In genomic region chr11:7212126-7212798, GRCm38 (mm10) we compare ENCODE assay signal across 9 mouse cellular contexts. TPM values are rescaled to one million over a fixed set of nuclear protein-coding genes. Genes with fewer than 3 reads are reported as not detected.
DNase-seq lines count a peak whose midpoint lies in the region; ATAC-seq and TF ChIP-seq lines count a peak whose summit lies in the region.
"Had no signal": no experiment of that assay in that cellular context is flagged by ENCODE, and none has a peak within 500 bp of the region (broad histone marks: within the 10 kb centered on the region; RNA-seq: fewer than 3 reads in every experiment).

No protein-coding gene starts in this region.

- H3K4me2 ChIP-seq in liver, postnatal 0 days (ENCODE audit: low read depth, low read length): 0 out of 2 replicates have a peak overlapping the region, but pooled peaks have one; percentile 11

- TF ChIP-seq POLR2A in spleen, adult 2 months (IDR thresholded peaks at IDR 0.05; ENCODE audit: low read depth, low read length): no peak
- no peak for TF ChIP-seq POLR2A in thymus, adult 2 months (IDR thresholded peaks at IDR 0.05; ENCODE audit: control insufficient read depth, extremely low read depth, insufficient read depth, low read length, poor library complexity)

- no peaks in the 10 kb centered on the region for H3K27me3 ChIP-seq in spleen, adult 2 months (ENCODE audit: control insufficient read depth, insufficient read depth, low read length)
- peaks cover 39% of the 10 kb centered on the region for H3K27me3 ChIP-seq in liver, postnatal 0 days (ENCODE audit: insufficient read depth, low read length)
- no peaks in the 10 kb centered on the region; the same call in 1 of the 2 replicates for H3K27me3 ChIP-seq in thymus, adult 2 months (ENCODE audit: control insufficient read depth, insufficient read depth, low read length)

- H3K36me3 ChIP-seq in spleen, adult 2 months (ENCODE audit: control insufficient read depth, insufficient read depth, low read length): no peaks in the 10 kb centered on the region
- no peaks in the 10 kb centered on the region for H3K36me3 ChIP-seq in liver, postnatal 0 days (replicated peaks; ENCODE audit: insufficient read depth, low read length)
- no peaks in the 10 kb centered on the region for H3K36me3 ChIP-seq in thymus, adult 2 months (ENCODE audit: control insufficient read depth, insufficient read depth, low read length)

- peak; percentile 43 for DNase-seq in embryo, embryonic 10 days (ENCODE audit: low spot score)
- DNase-seq in embryo, embryonic 11 days: no peak
- no peak for DNase-seq in spleen, adult 2 months (ENCODE audit: low read depth in 1 of 2, low spot score in 2 of 2)
- DNase-seq in spleen, adult 12 weeks (ENCODE audit: low spot score): no peak
- DNase-seq in liver, postnatal 0 days: no peak
- DNase-seq in right cerebral cortex, postnatal 36 days (ENCODE audit: low spot score in 2 of 2): no peak
- DNase-seq in layer of hippocampus, postnatal 36 days: no peak
- DNase-seq in thymus, adult 2 months: no peak
- DNase-seq: adrenal gland, adult 2 months had no signal

- no peak for ATAC-seq in liver, postnatal 0 days

- no peaks in the 10 kb centered on the region; the same call in 1 of the 2 replicates for H3K4me1 ChIP-seq in spleen, adult 2 months (ENCODE audit: control insufficient read depth, insufficient read depth, insufficient read length)
- H3K4me1 ChIP-seq in liver, postnatal 0 days (ENCODE audit: insufficient read depth): no peaks in the 10 kb centered on the region
- H3K4me1 ChIP-seq in thymus, adult 2 months (replicated peaks; ENCODE audit: control insufficient read depth, insufficient read depth, low read length): no peaks in the 10 kb centered on the region

- no peak for TF ChIP-seq CTCF in spleen, adult 2 months (IDR thresholded peaks at IDR 0.05; ENCODE audit: extremely low read depth, insufficient read depth, insufficient read length, insufficient replicate concordance)
- no peak for TF ChIP-seq CTCF in liver, postnatal 0 days (IDR thresholded peaks at IDR 0.05; ENCODE audit: low read depth)
- no peak for TF ChIP-seq CTCF in thymus, adult 2 months (IDR thresholded peaks at IDR 0.05; ENCODE audit: borderline replicate concordance, control insufficient read depth, extremely low read depth, insufficient read depth, low read length, poor library complexity)

- no peak for TF ChIP-seq EP300 in liver, postnatal 0 days (IDR thresholded peaks at IDR 0.05; ENCODE audit: low read depth)

- H3K27ac ChIP-seq in spleen, adult 2 months (ENCODE audit: insufficient read depth, low read length): 0 out of 2 replicates have a peak overlapping the region, but pooled peaks have one; percentile 9
- H3K27ac ChIP-seq in liver, postnatal 0 days (ENCODE audit: low read depth): no peak overlapping the region
- H3K27ac ChIP-seq in thymus, adult 2 months (ENCODE audit: control insufficient read depth, insufficient read depth, low read length): no peak overlapping the region

- no peak overlapping the region for H3K9ac ChIP-seq in liver, postnatal 0 days (replicated peaks)

- 25% methylated on average over 17 of the region's 17 CpGs for WGBS in spleen, adult 2 months
- 20% methylated on average over 17 of the region's 17 CpGs for WGBS in liver, postnatal 0 days (ENCODE audit: insufficient replicate concordance)
- WGBS in thymus, adult 2 months: 25% methylated on average over 17 of the region's 17 CpGs

- H3K9me3 ChIP-seq in liver, postnatal 0 days (ENCODE audit: low read length): no peaks in the 10 kb centered on the region

- H3K4me3 ChIP-seq in spleen, adult 2 months (ENCODE audit: extremely low read depth, insufficient read depth, insufficient read length): no peak overlapping the region; the same call in 1 of the 2 replicates
- H3K4me3 ChIP-seq in liver, postnatal 0 days (ENCODE audit: low read depth, low read length): peak overlapping the region; percentile 45; the same call in 1 of the 2 replicates
- no peak overlapping the region for H3K4me3 ChIP-seq in thymus, adult 2 months (ENCODE audit: control insufficient read depth, insufficient read depth, low read length)

RNA-seq across cellular contexts. Expression of gene Igfbp3, which starts 1.5 kb away (rescaled TPM):
- 108 and 147 TPM in 2 replicates for polyA plus RNA-seq in spleen, adult 2 months (2012; rRNA removed)
- polyA plus RNA-seq in liver, postnatal 0 days (2015; fragmentation: Nextera tagmentation; extraction: Ambion mirVana): 27.4 and 31.3 TPM in 2 replicates
- 10 to 100 TPM; 11.9 to 15.4 TPM for total RNA-seq in layer of hippocampus, postnatal 36 days (2021)
- 11.9 and 12.1 TPM in 2 replicates for polyA plus RNA-seq in thymus, adult 2 months (2012; rRNA removed)

RNA-seq across cellular contexts. Expression of gene Igfbp1, which starts 14.7 kb away (rescaled TPM):
- polyA plus RNA-seq in spleen, adult 2 months (2012; rRNA removed): not detected in 2 replicates
- 1,301 and 1,767 TPM in 2 replicates for polyA plus RNA-seq in liver, postnatal 0 days (2015; fragmentation: Nextera tagmentation; extraction: Ambion mirVana)
- total RNA-seq in layer of hippocampus, postnatal 36 days (2021): under 1 TPM in 1 of 2 experiments, not detected in 1; 0.22 TPM
- 0.30 and 0.37 TPM in 2 replicates for polyA plus RNA-seq in thymus, adult 2 months (2012; rRNA removed)

RNA-seq across cellular contexts. Expression of gene Gm11985, which starts 23.9 kb away (rescaled TPM):
- not detected in 2 replicates for polyA plus RNA-seq in spleen, adult 2 months (2012; rRNA removed)
- polyA plus RNA-seq in liver, postnatal 0 days (2015; fragmentation: Nextera tagmentation; extraction: Ambion mirVana): 0.11 TPM in 2 replicates
- total RNA-seq in layer of hippocampus, postnatal 36 days (2021): not detected
- not detected in 2 replicates for polyA plus RNA-seq in thymus, adult 2 months (2012; rRNA removed)
- total RNA-seq: adrenal gland, adult 2 months had no signal
- polyA plus RNA-seq: adrenal gland, adult 2 months had no signal

Comparison
In these comparisons a context has a peak if more than half of its experiments do, and no peak if none do; other contexts are left out.
1. RNA of gene Igfbp1, which starts 14.7 kb away (polyA plus RNA-seq): 1,301 to 1,767 TPM in liver, postnatal 0 days; 0.30 to 0.37 TPM in thymus, adult 2 months and not detected in spleen, adult 2 months; every median in the first group is over 100 times any median in the second.